Mouse (Mus musculus) spleen, adult 2 months (tissue): ENCODE measurements around the gene Slc12a8. TPM values are rescaled to one million over a fixed set of nuclear protein-coding genes. Genes with fewer than 3 reads are reported as not detected.

ENCODE experiments used
- DNase-seq, 2 experiments: peaks; one replicate each; pipeline versions ENCODE4 v3.0.0 to v3.0.0-alpha.2; 2012 to 2021; ENCODE audit warnings: low spot score in 2 of 2, low read depth in 1 of 2
- H3K27ac ChIP-seq: fragments of 200-500 bp; 2 replicates; pipeline ENCODE4 v1.5.1; 2012; ENCODE audit warnings: low read length, inconsistent platforms; ENCODE audit not compliant: insufficient read depth
- H3K27me3 ChIP-seq: fragments of 200-500 bp; 2 replicates; pipeline ENCODE4 v1.6.1; 2012; ENCODE audit warnings: mild to moderate bottlenecking, moderate library complexity, low read length, inconsistent platforms; ENCODE audit not compliant: control insufficient read depth, insufficient read depth
- H3K36me3 ChIP-seq: fragments of 200-500 bp; 2 replicates; pipeline ENCODE4 v1.6.1; 2012; ENCODE audit warnings: mild to moderate bottlenecking, low read length, inconsistent platforms; ENCODE audit not compliant: control insufficient read depth, insufficient read depth
- H3K4me1 ChIP-seq: fragments of 200-500 bp; 2 replicates; pipeline ENCODE4 v1.6.1; 2011; ENCODE audit warnings: inconsistent platforms; ENCODE audit not compliant: control insufficient read depth, insufficient read depth, insufficient read length
- H3K4me3 ChIP-seq: fragments of 200-500 bp; 2 replicates; pipeline ENCODE4 v1.5.1; 2011; ENCODE audit warnings: mild to moderate bottlenecking, inconsistent platforms; ENCODE audit not compliant: insufficient read depth, insufficient read length; ENCODE audit errors: extremely low read depth
- CTCF ChIP-seq: fragments of 200-500 bp; IDR thresholded peaks from 2 replicates; pipeline ENCODE4 v1.5.1; 2011; ENCODE audit warnings: mild to moderate bottlenecking, inconsistent platforms; ENCODE audit not compliant: insufficient read depth, insufficient read length, insufficient replicate concordance; ENCODE audit errors: extremely low read depth
- POLR2A ChIP-seq: fragments of 200-500 bp; IDR thresholded peaks from 2 replicates; pipeline ENCODE4 v1.6.1; 2011; ENCODE audit warnings: low read depth, low read length, inconsistent platforms
- WGBS: fragments of 180-500 bp; shearing (Covaris S2); methylation state at CpG from one replicate; pipeline ENCODE4 v1.1.7; 2018; 5-methylcytosine and 5-hydroxymethylcytosine counted together
- polyA plus RNA-seq: library from polyadenylated mRNA; depleted of rRNA; stranded (reverse); fragments of >200 nt; gene quantifications from 2 replicates; pipeline ENCODE4 v1.2.3, GENCODE M21; 2012; rRNA removed

Slc12a8 gene
- 1.1 and 1.2 TPM in 2 replicates for polyA plus RNA-seq

- H3K27me3 ChIP-seq: no peaks in the 10 kb centered on the region; the same call in 1 of the 2 replicates
- H3K4me1 ChIP-seq: peaks cover 3% of the 10 kb centered on the region; the same call in 1 of the 2 replicates
- 24% methylated on average over 27 of the region's 27 CpGs for WGBS
- no peaks in the 10 kb centered on the region for H3K36me3 ChIP-seq
- no peak for TF ChIP-seq POLR2A
- TF ChIP-seq CTCF: no peak
- DNase-seq: no peak
- no peak within 1 kb of the TSS for H3K4me3 ChIP-seq
- no peak within 1 kb of the TSS for H3K27ac ChIP-seq
These were observed at the start of gene Slc12a8 for GRCm38 (mm10) chr16:33516807-33517565. Slc12a8 (plus strand) TSS chr16:33517328.

DNA sequence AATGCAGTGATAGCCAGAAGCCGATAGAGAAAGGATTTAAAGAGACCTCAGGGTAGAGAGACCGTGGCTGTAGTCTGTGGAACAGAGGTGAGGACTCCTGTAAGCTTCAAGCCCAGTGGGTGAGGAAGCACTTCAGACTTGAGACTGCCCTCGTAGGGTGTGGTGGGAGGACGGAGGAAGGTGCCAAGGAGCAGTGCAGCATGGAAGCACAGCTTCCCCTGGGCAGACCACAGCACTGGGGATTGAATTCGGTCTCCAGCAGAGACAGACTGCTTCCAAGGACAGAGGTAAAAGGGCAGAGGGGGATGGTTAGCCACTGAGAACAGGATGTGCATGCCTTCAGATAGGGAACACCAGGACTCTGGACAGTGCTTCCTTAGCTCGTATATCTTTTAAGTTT is 49.7 kb upstream of the Slc12a8 start:
- Histone ChIP-seq H3K27me3 (no peaks in the 10 kb centered on the region), H3K36me3 (peaks cover 8% of the 10 kb centered on the region; the same call in 1 of the 2 replicates), H3K4me1 (no peaks in the 10 kb centered on the region; the same call in none of the 2 replicates), H3K27ac (no peak overlapping the region), H3K4me3 (no peak overlapping the region)
- no peak for TF ChIP-seq CTCF
- no peak for TF ChIP-seq POLR2A
- no peak for DNase-seq
- WGBS: 90% methylated on average over 6 of the region's 6 CpGs

GRCm38 (mm10) chr16:33469973-33470372 is 47.2 kb upstream of the Slc12a8 start:
- H3K27ac ChIP-seq: no peak overlapping the region
- H3K4me1 ChIP-seq: no peaks in the 10 kb centered on the region; the same call in 1 of the 2 replicates
- no peak overlapping the region for H3K4me3 ChIP-seq
- no peak for DNase-seq
- H3K27me3 ChIP-seq: no peaks in the 10 kb centered on the region
- peaks cover 8% of the 10 kb centered on the region; the same call in 1 of the 2 replicates for H3K36me3 ChIP-seq
- TF ChIP-seq CTCF (no peak), POLR2A (no peak)

DNA sequence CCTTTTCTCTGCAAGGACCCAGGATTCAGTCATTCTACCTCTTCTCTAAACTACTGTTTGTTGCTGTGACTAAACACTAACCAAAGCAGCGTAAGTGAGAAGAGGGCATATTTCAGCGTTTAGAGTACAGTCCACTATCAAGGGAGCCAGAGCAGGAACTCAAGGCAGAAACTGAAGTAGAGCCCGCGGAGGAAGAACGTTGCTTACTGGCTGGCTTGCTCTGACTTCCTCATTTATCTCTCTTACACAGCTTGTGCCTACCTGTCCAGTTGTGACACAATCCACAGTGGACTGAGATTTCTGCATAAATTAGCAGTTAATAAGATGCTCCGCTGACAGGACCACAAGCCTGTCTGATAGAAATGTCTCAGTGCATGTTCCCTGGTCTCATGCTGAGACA is 42.7 kb upstream of the Slc12a8 start:
- Histone ChIP-seq H3K4me1 (no peaks in the 10 kb centered on the region), H3K27me3 (no peaks in the 10 kb centered on the region), H3K36me3 (peaks cover 4% of the 10 kb centered on the region; the same call in 1 of the 2 replicates), H3K4me3 (no peak overlapping the region), H3K27ac (no peak overlapping the region)
- TF ChIP-seq CTCF (no peak), POLR2A (no peak)
- no peak for DNase-seq
- 61% methylated on average over 6 of the region's 6 CpGs for WGBS

- no peak for DNase-seq
- peaks cover 1% of the 10 kb centered on the region; the same call in 1 of the 2 replicates for H3K36me3 ChIP-seq
- H3K4me1 ChIP-seq: no peaks in the 10 kb centered on the region
- H3K27me3 ChIP-seq: no peaks in the 10 kb centered on the region
- no peak overlapping the region for H3K4me3 ChIP-seq
- TF ChIP-seq CTCF: no peak
- no peak for TF ChIP-seq POLR2A
- H3K27ac ChIP-seq: no peak overlapping the region
These were observed 37.2 kb upstream of the Slc12a8 start for GRCm38 (mm10) chr16:33479926-33480325.

- no peaks in the 10 kb centered on the region for H3K27me3 ChIP-seq
- WGBS: 96% methylated on average over 2 of the region's 2 CpGs
- peak in 1 of 2 experiments; percentile 32 for DNase-seq
- TF ChIP-seq CTCF: peak; percentile 14; the same call in 1 of the 2 replicates
- no peak for TF ChIP-seq POLR2A
- H3K27ac ChIP-seq: no peak overlapping the region
- H3K4me1 ChIP-seq: no peaks in the 10 kb centered on the region
- no peak overlapping the region for H3K4me3 ChIP-seq
- H3K36me3 ChIP-seq: peaks cover 4% of the 10 kb centered on the region
These were observed 36.0 kb upstream of the Slc12a8 start for GRCm38 (mm10) chr16:33481148-33481547.

- Histone ChIP-seq H3K36me3 (peaks cover 4% of the 10 kb centered on the region), H3K4me3 (no peak overlapping the region), H3K27me3 (no peaks in the 10 kb centered on the region), H3K4me1 (no peaks in the 10 kb centered on the region), H3K27ac (no peak overlapping the region)
- 91% methylated on average over 3 of the region's 3 CpGs for WGBS
- no peak for TF ChIP-seq POLR2A
- no peak for TF ChIP-seq CTCF
- no peak for DNase-seq
These were observed 34.8 kb upstream of the Slc12a8 start for GRCm38 (mm10) chr16:33482309-33482708.
